Mouse (Mus musculus) liver, embryonic 15.5 days (tissue): Measurements from ENCODE around the gene Sestd1. TPM values are rescaled to one million over a fixed set of nuclear protein-coding genes. Genes with fewer than 3 reads are reported as not detected.

ENCODE experiments used
- ATAC-seq: fragments of 200-750 bp; cut with Nextera tagmentation; 2 replicates; pipeline ENCODE4 v1.8.0; 2017; ENCODE audit warnings: moderate number of reproducible peaks, mild to moderate bottlenecking, moderate library complexity; ENCODE audit not compliant: insufficient read depth
- H3K27ac ChIP-seq: fragments of 300-500 bp; sonication (generic); replicated peaks from 2 replicates; pipeline ENCODE4 v1.5.1; 2015; ENCODE audit warnings: mild to moderate bottlenecking, inconsistent platforms
- H3K27me3 ChIP-seq: fragments of 300-500 bp; sonication (generic); 2 replicates; pipeline ENCODE4 v1.6.1; 2015; ENCODE audit warnings: mild to moderate bottlenecking, inconsistent platforms
- H3K36me3 ChIP-seq: fragments of 300-500 bp; sonication (generic); replicated peaks from 2 replicates; pipeline ENCODE4 v1.6.1; 2015; ENCODE audit warnings: moderate library complexity, mild to moderate bottlenecking, inconsistent platforms
- H3K4me1 ChIP-seq: fragments of 300-500 bp; sonication (generic); replicated peaks from 2 replicates; pipeline ENCODE4 v1.6.1; 2015; ENCODE audit warnings: inconsistent platforms
- H3K4me2 ChIP-seq: fragments of 300-500 bp; sonication (generic); 2 replicates; pipeline ENCODE4 v1.6.1; 2015; ENCODE audit warnings: moderate library complexity, mild to moderate bottlenecking, inconsistent platforms
- H3K4me3 ChIP-seq: fragments of 300-500 bp; sonication (generic); replicated peaks from 2 replicates; pipeline ENCODE4 v1.5.1; 2015; ENCODE audit warnings: mild to moderate bottlenecking, inconsistent platforms
- H3K9ac ChIP-seq: fragments of 300-500 bp; sonication (generic); 2 replicates; pipeline ENCODE4 v1.6.1; 2015; ENCODE audit warnings: moderate library complexity, mild to moderate bottlenecking, inconsistent platforms
- H3K9me3 ChIP-seq: fragments of 300-500 bp; sonication (generic); replicated peaks from 2 replicates; pipeline ENCODE4 v1.6.1; 2016; ENCODE audit warnings: inconsistent platforms
- WGBS: fragments of 180-500 bp; shearing (Covaris S2); methylation state at CpG from one replicate; pipeline ENCODE4 v1.1.7; 2015; ENCODE audit warnings: mixed read lengths; ENCODE audit not compliant: insufficient replicate concordance; 5-methylcytosine and 5-hydroxymethylcytosine counted together
- polyA plus RNA-seq: library from polyadenylated mRNA; unstranded; fragments of >200 nt; fragmentation: Nextera tagmentation; extraction: Ambion mirVana; gene quantifications from 2 replicates; pipeline ENCODE4 v1.2.1, GENCODE M21; 2015

The Sestd1 gene
- polyA plus RNA-seq, 1 experiment from 2014 or later: 0.58 TPM

- WGBS: 64% methylated on average over 6 of the region's 6 CpGs
- no peak overlapping the region for H3K4me3 ChIP-seq
- H3K4me2 ChIP-seq: no peak overlapping the region
- H3K9me3 ChIP-seq: no peaks in the 10 kb centered on the region
- H3K4me1 ChIP-seq: no peaks in the 10 kb centered on the region
- H3K9ac ChIP-seq: no peak overlapping the region
- H3K27me3 ChIP-seq: no peaks in the 10 kb centered on the region
- H3K36me3 ChIP-seq: no peaks in the 10 kb centered on the region
- ATAC-seq: no peak
- H3K27ac ChIP-seq: no peak overlapping the region
Observed at GRCm38 (mm10) chr2:77302655-77303348, 22.4 kb upstream of the Sestd1 start.

DNA sequence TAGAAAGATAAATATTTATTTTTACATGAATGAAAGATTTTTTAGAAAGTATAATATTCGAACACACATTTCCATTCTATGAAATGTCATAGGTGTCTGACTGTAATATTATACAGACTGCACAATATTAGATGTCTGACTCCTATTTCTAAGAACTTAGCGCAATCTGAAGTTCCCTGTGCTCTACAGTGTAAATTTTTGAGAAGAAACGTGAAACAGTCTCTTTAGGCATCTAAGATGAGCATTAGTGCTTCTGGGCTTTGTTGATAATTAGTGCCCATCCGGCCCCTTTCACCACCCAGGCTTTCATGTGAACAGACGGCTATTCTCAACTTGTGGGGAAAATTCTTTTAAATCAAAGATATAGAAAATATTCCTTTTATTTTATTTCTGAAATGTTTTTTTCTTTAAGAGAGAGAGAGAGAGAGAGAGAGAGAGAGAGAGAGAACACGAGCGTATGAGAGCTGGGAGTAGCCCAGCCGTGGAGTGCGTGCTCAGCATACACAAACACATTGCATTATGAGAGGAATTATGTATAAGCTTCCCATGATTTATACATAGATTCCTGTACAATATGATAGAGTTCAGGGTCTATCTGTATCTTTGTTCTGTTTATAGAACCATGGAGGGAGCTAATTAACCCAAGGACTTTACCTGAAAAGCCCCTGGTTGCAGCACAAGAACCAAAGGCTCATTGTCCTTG is 21.4 kb upstream of the Sestd1 start:
- no peaks in the 10 kb centered on the region for H3K27me3 ChIP-seq
- no peaks in the 10 kb centered on the region for H3K9me3 ChIP-seq
- H3K27ac ChIP-seq: no peak overlapping the region
- no peak overlapping the region for H3K4me3 ChIP-seq
- no peak overlapping the region for H3K9ac ChIP-seq
- no peaks in the 10 kb centered on the region for H3K4me1 ChIP-seq
- WGBS: 57% methylated on average over 9 of the region's 9 CpGs
- H3K4me2 ChIP-seq: no peak overlapping the region
- ATAC-seq: no peak
- no peaks in the 10 kb centered on the region for H3K36me3 ChIP-seq

- no peak overlapping the region for H3K4me2 ChIP-seq
- no peaks in the 10 kb centered on the region for H3K9me3 ChIP-seq
- no peak overlapping the region for H3K4me3 ChIP-seq
- WGBS: 57% methylated on average over 6 of the region's 6 CpGs
- no peak for ATAC-seq
- H3K27ac ChIP-seq: no peak overlapping the region
- no peak overlapping the region for H3K9ac ChIP-seq
- H3K27me3 ChIP-seq: no peaks in the 10 kb centered on the region
- H3K36me3 ChIP-seq: no peaks in the 10 kb centered on the region
- no peaks in the 10 kb centered on the region for H3K4me1 ChIP-seq
Observed at GRCm38 (mm10) chr2:77289701-77290100, 9.3 kb upstream of the Sestd1 start.

- Histone ChIP-seq H3K4me3 (no peak overlapping the region), H3K4me1 (no peaks in the 10 kb centered on the region), H3K27me3 (peaks cover 7% of the 10 kb centered on the region; the same call in 1 of the 2 replicates), H3K9ac (no peak overlapping the region), H3K27ac (no peak overlapping the region), H3K36me3 (no peaks in the 10 kb centered on the region), H3K9me3 (no peaks in the 10 kb centered on the region), H3K4me2 (no peak overlapping the region)
- ATAC-seq: no peak
- WGBS: 28% methylated on average over 2 of the region's 2 CpGs
Observed at GRCm38 (mm10) chr2:77286755-77287154, 6.4 kb upstream of the Sestd1 start.

DNA sequence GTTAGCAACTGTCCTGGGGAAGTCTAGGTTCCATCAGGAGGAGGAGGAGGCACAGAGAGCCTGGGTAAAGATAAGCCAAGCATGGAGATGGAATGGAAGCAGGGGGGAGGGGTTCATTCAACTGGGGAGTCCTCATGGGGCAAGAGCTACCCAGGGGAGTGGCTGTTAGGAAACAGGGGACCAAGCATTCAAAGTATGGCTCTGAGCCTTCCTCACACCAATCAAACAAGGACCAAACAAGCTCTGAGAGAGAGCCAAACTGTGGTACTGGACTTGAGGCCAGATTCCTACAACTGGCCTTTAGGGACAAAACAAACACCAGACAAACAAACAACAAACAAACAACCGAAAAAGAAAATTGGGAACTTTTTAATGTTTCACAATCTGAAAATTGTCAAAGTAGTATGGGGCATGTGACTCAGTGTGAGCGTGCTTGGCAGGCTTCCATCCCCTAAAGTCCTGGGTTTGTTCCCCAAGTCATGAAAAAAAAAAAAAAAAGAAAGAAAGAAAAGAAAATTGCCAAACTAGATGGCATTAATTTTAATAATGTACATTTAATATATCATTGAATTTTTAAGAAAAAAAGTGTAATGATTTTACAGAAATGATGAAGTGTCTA is 4.0 kb upstream of the Sestd1 start:
- 55% methylated on average over 2 of the region's 2 CpGs for WGBS
- Histone ChIP-seq H3K27ac (no peak overlapping the region), H3K9ac (no peak overlapping the region), H3K9me3 (no peaks in the 10 kb centered on the region), H3K4me1 (peaks cover 3% of the 10 kb centered on the region; the same call in 1 of the 2 replicates), H3K36me3 (no peaks in the 10 kb centered on the region), H3K4me2 (no peak overlapping the region), H3K27me3 (peaks cover 30% of the 10 kb centered on the region), H3K4me3 (no peak overlapping the region)
- ATAC-seq: no peak

GRCm38 (mm10) chr2:77279861-77280511 is 406 bp downstream of the Sestd1 start:
- H3K4me2 ChIP-seq: peak overlapping the region; percentile 78
- no peaks in the 10 kb centered on the region for H3K36me3 ChIP-seq
- no peaks in the 10 kb centered on the region for H3K9me3 ChIP-seq
- no peak overlapping the region for H3K27ac ChIP-seq
- H3K9ac ChIP-seq: peak overlapping the region; percentile 37
- WGBS: 1% methylated on average over 52 of the region's 57 CpGs
- H3K4me1 ChIP-seq: peaks cover 3% of the 10 kb centered on the region; the same call in 1 of the 2 replicates
- 0 out of 2 replicates have a peak, but pooled peaks have one; percentile 12 for ATAC-seq
- H3K27me3 ChIP-seq: peaks cover 39% of the 10 kb centered on the region
- H3K4me3 ChIP-seq: peak overlapping the region; percentile 58

DNA sequence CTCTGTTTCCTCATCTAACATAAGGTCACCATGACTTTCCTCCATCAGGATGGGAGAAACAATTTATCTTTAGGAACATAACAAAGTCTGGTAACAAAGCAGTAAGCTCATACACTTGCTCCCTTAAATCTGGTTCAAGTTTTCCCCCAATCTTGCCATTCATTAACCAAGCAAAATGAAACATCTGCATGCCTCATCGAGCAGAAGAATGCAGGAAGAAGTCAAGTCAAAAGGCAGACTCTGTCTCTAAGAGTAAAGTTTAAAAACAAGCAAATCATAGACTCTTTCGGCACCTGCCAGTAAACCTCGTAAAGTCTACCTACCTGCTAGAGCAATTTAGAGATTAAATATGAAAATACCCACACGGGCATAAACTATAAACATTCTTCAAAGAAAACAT is 3.1 kb downstream of the Sestd1 start:
- no peak for ATAC-seq
- 65% methylated on average over 4 of the region's 4 CpGs for WGBS

DNA sequence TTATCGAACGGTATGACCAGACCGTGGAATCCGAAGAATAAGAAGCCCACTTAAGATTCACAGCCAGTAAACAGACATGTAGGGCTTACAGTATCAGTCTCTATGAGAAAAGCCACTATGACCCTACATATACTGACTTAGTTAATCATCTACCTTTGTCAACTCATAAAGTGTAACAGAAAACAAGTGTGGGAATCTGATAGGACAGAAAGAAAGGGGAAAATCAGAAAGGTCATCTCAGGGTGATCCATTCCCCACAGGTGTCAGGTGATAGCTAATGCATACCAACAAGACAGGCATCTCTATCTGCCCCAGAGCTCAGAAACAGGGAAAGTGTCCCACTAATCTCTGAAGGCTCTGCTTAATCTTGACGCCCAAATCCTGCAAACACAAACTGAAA is 4.5 kb downstream of the Sestd1 start:
- peaks cover 23% of the 10 kb centered on the region for H3K27me3 ChIP-seq
- H3K4me3 ChIP-seq: no peak overlapping the region
- no peaks in the 10 kb centered on the region for H3K9me3 ChIP-seq
- 66% methylated on average over 5 of the region's 5 CpGs for WGBS
- peaks cover 3% of the 10 kb centered on the region; the same call in 1 of the 2 replicates for H3K4me1 ChIP-seq
- no peak overlapping the region for H3K27ac ChIP-seq
- no peak overlapping the region for H3K9ac ChIP-seq
- ATAC-seq: no peak
- no peak overlapping the region for H3K4me2 ChIP-seq
- no peaks in the 10 kb centered on the region for H3K36me3 ChIP-seq

More for the DNA sequence above, 3.1 kb downstream of the Sestd1 start:
- no peaks in the 10 kb centered on the region for H3K36me3 ChIP-seq
- H3K9me3 ChIP-seq: no peaks in the 10 kb centered on the region
- no peak overlapping the region for H3K4me2 ChIP-seq
- no peak overlapping the region for H3K27ac ChIP-seq
- H3K4me3 ChIP-seq: no peak overlapping the region
- H3K4me1 ChIP-seq: peaks cover 3% of the 10 kb centered on the region; the same call in 1 of the 2 replicates
- no peak overlapping the region for H3K9ac ChIP-seq
- H3K27me3 ChIP-seq: peaks cover 37% of the 10 kb centered on the region

DNA sequence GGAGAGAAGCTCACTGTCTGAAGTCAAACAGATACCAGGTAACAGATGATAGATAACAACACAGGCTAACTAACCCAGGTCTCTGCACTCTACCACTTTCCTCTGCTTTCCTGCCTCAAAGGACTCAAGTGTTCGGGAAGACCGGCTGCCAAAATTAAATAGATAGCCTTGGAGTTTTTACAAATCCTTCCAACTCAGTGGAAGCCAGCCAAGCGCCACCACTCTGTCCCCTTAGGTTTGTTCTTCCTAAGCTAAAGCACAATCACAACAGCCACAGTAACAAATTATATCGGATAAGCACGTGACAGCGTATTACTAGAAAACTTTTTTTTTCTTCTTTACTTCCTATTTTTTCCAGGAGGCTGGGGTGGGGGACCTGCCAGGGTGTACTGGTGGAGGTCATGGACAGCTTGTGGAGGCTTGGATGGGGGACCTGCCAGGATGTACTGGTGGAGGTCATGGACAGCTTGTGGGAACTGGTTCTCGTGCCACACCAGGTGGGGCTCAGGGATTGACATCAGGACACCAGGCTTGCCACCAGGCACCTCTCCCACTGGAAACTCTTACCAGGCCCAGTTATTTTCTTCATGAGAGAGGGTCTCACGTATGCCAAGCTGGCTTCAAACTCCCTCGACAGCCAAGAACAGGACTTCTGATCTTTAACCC is 5.3 kb downstream of the Sestd1 start:
- WGBS: 63% methylated on average over 9 of the region's 9 CpGs
- no peaks in the 10 kb centered on the region for H3K36me3 ChIP-seq
- H3K9me3 ChIP-seq: no peaks in the 10 kb centered on the region
- peaks cover 2% of the 10 kb centered on the region; the same call in 1 of the 2 replicates for H3K4me1 ChIP-seq
- H3K9ac ChIP-seq: no peak overlapping the region
- H3K4me2 ChIP-seq: no peak overlapping the region
- no peak overlapping the region for H3K4me3 ChIP-seq
- no peak overlapping the region for H3K27ac ChIP-seq
- peaks cover 16% of the 10 kb centered on the region for H3K27me3 ChIP-seq
- ATAC-seq: no peak

- H3K36me3 ChIP-seq: no peaks in the 10 kb centered on the region
- no peaks in the 10 kb centered on the region for H3K9me3 ChIP-seq
- no peak for ATAC-seq
Observed at GRCm38 (mm10) chr2:77272953-77273352, 7.4 kb downstream of the Sestd1 start.

More at GRCm38 (mm10) chr2:77272953-77273352, 7.4 kb downstream of the Sestd1 start:
- H3K4me2 ChIP-seq: no peak overlapping the region
- H3K4me1 ChIP-seq: no peaks in the 10 kb centered on the region
- H3K27ac ChIP-seq: no peak overlapping the region
- no peaks in the 10 kb centered on the region for H3K27me3 ChIP-seq
- H3K4me3 ChIP-seq: no peak overlapping the region
- 53% methylated on average over 2 of the region's 2 CpGs for WGBS
- H3K9ac ChIP-seq: no peak overlapping the region
